In the genomic region with DNA sequence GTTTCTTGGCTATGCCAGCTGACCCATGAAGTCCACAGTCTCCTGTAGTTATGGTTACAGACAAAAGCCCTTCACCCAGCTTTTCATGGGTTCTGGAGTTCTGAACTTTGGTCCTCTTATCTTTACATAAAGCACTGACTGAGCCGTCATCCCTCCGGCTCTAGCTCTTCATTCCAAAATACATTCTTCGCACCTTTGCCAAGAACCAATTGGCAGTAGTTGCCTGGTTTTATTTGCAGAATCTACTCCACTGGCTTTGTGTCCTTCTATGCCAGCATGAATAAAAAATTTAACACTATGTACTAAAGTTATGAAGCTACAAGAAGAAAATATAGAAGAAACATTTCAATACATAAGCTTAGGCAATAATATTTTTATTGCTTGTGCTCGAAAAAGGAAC, we compare ENCODE assay signal across 25 mouse cellular contexts. TPM values are rescaled to one million over a fixed set of nuclear protein-coding genes. Genes with fewer than 3 reads are reported as not detected.
DNase-seq lines count a peak whose midpoint lies in the region; ATAC-seq and TF ChIP-seq lines count a peak whose summit lies in the region.
"Had no signal": no experiment of that assay in that cellular context is flagged by ENCODE, and none has a peak within 500 bp of the region (broad histone marks: within the 10 kb centered on the region; RNA-seq: fewer than 3 reads in every experiment).

No protein-coding gene starts in this region.

- H3K9me3 ChIP-seq in heart, postnatal 0 days (replicated peaks; ENCODE audit: control insufficient read depth, low read length) = no peaks in the 10 kb centered on the region
- H3K9me3 ChIP-seq: forebrain, embryonic 10.5 days; forebrain, embryonic 13.5 days; hindbrain, embryonic 12.5 days; hindbrain, embryonic 15.5 days had no signal

- ATAC-seq in frontal cortex, adult (ENCODE audit: low TSS enrichment) = peak; percentile 91
- ATAC-seq in heart, postnatal 0 days (ENCODE audit: insufficient read depth, low read depth) = 0 out of 2 replicates have a peak, but pooled peaks have one; percentile 11
- ATAC-seq: forebrain, embryonic 13.5 days; intestine, postnatal 0 days had no signal

- H3K9ac ChIP-seq in heart, postnatal 0 days (replicated peaks; ENCODE audit: low read depth, low read length) = no peak overlapping the region
- H3K9ac ChIP-seq: forebrain, embryonic 13.5 days; hindbrain, embryonic 12.5 days; hindbrain, embryonic 15.5 days had no signal

- TF ChIP-seq POLR2A in brain, embryonic 14.5 days (IDR thresholded peaks at IDR 0.05; ENCODE audit: borderline replicate concordance, extremely low read depth, insufficient read depth, insufficient read length, poor library complexity, severe bottlenecking) = no peak

- TF ChIP-seq CTCF in heart, postnatal 0 days (IDR thresholded peaks at IDR 0.05; ENCODE audit: low read depth) = no peak
- no peak for TF ChIP-seq CTCF in brain, embryonic 14.5 days (IDR thresholded peaks at IDR 0.05; ENCODE audit: borderline replicate concordance, extremely low read depth, insufficient read depth, insufficient read length)

- no peaks in the 10 kb centered on the region for H3K27me3 ChIP-seq in heart, postnatal 0 days (ENCODE audit: control insufficient read depth, insufficient read depth, low read length)
- H3K27me3 ChIP-seq: CH12.LX; forebrain, embryonic 13.5 days; hindbrain, embryonic 12.5 days; hindbrain, embryonic 15.5 days had no signal

- 45% methylated on average over 4 of the region's 4 CpGs for WGBS in heart, postnatal 0 days

- 0 out of 2 replicates have a peak, but pooled peaks cover 14% of the 10 kb centered on the region for H3K4me1 ChIP-seq in heart, postnatal 0 days (ENCODE audit: control insufficient read depth, insufficient read depth)
- H3K4me1 ChIP-seq: forebrain, embryonic 10.5 days; forebrain, embryonic 13.5 days; hindbrain, embryonic 12.5 days; hindbrain, embryonic 15.5 days had no signal

- no peaks in the 10 kb centered on the region for H3K36me3 ChIP-seq in heart, postnatal 0 days (replicated peaks; ENCODE audit: control insufficient read depth, insufficient read depth, low read length)
- H3K36me3 ChIP-seq: forebrain, embryonic 10.5 days; G1E; hindbrain, embryonic 12.5 days; hindbrain, embryonic 15.5 days had no signal

- no peak for TF ChIP-seq EP300 in heart, postnatal 0 days (IDR thresholded peaks at IDR 0.05; ENCODE audit: low read depth)

- no peak overlapping the region for H3K4me3 ChIP-seq in heart, postnatal 0 days (ENCODE audit: low read depth, low read length)
- H3K4me3 ChIP-seq: forebrain, embryonic 10.5 days; forebrain, embryonic 13.5 days; gastrocnemius, adult 2 months; hindbrain, embryonic 12.5 days; hindbrain, embryonic 15.5 days had no signal

- H3K27ac ChIP-seq in heart, postnatal 0 days (ENCODE audit: low read depth) = 0 out of 2 replicates have a peak overlapping the region, but pooled peaks have one; percentile 1
- H3K27ac ChIP-seq: forebrain, embryonic 10.5 days; forebrain, embryonic 13.5 days; gastrocnemius, adult 2 months; hindbrain, embryonic 12.5 days; hindbrain, embryonic 15.5 days had no signal

- no peak overlapping the region for H3K4me2 ChIP-seq in heart, postnatal 0 days (ENCODE audit: low read depth, low read length)
- H3K4me2 ChIP-seq: forebrain, embryonic 13.5 days; hindbrain, embryonic 12.5 days; hindbrain, embryonic 15.5 days had no signal

- DNase-seq in frontal cortex, postnatal 36 days (ENCODE audit: low spot score in 2 of 2) = no peak
- DNase-seq in heart, postnatal 0 days (ENCODE audit: low spot score) = peak; percentile 32
- no peak for DNase-seq in heart, adult 11 months
- peak; percentile 2 for DNase-seq in Muller cell, postnatal 12 days (ENCODE audit: inconsistent ontology term)
- DNase-seq in brain, embryonic 14.5 days (ENCODE audit: low read depth) = peak; percentile 8
- DNase-seq in urinary bladder, postnatal 4 days (ENCODE audit: low spot score in 2 of 2) = no peak
- DNase-seq: adrenal gland, adult 2 months; adrenal gland, postnatal 14 days; B cell, adult 2 months; cerebellum, adult 18-20 months; cerebellum, adult 9-10 months; cerebellum, postnatal 14 days; gastrocnemius, adult 2 months; gastrocnemius, postnatal 14 days; kidney, adult 2 months had no signal

RNA-seq across cellular contexts. Expression of a gene that starts 10.4 kb away (rescaled TPM):
- total RNA-seq in heart, postnatal 0 days (2014; rRNA removed; ENCODE audit: low replicate concordance) = 3.1 and 4.5 TPM in 2 replicates
- polyA plus RNA-seq in heart, postnatal 0 days (2015; fragmentation: Nextera tagmentation; extraction: Ambion mirVana) = 0.33 and 0.38 TPM in 2 replicates
- 5.8 and 6.2 TPM in 2 replicates for polyA plus RNA-seq in brain, embryonic 14.5 days (2012; rRNA removed)

RNA-seq across cellular contexts. Expression of a gene that starts 45.3 kb away (rescaled TPM):
- 0.08 TPM in 1 of 2 replicates, not detected in the other for total RNA-seq in heart, postnatal 0 days (2014; rRNA removed; ENCODE audit: low replicate concordance)
- not detected in 2 replicates for polyA plus RNA-seq in heart, postnatal 0 days (2015; fragmentation: Nextera tagmentation; extraction: Ambion mirVana)
- polyA plus RNA-seq in brain, embryonic 14.5 days (2012; rRNA removed) = 0.03 and 0.04 TPM in 2 replicates
- total RNA-seq: adrenal gland, adult 2 months; adrenal gland, postnatal 14 days; G1E; gastrocnemius, adult 2 months had no signal
- polyA plus RNA-seq: embryonic facial prominence, embryonic 11.5 days; forebrain, embryonic 10.5 days; forebrain, embryonic 13.5 days; G1E; heart, embryonic 14.5 days; hindbrain, embryonic 12.5 days; hindbrain, embryonic 15.5 days had no signal

Comparison
In these comparisons a context has a peak if more than half of its experiments do, and no peak if none do; other contexts are left out.
1. DNase-seq: peak in heart, postnatal 0 days (single experiment), Muller cell, postnatal 12 days (single experiment) and brain, embryonic 14.5 days (single experiment); none in frontal cortex, postnatal 36 days (0 of 2), heart, adult 11 months (single experiment) and urinary bladder, postnatal 4 days (0 of 2).